Mouse (Mus musculus): ENCODE data around the gene Gtf2ird1.
"Not testable (repeated sequence)": the region's sequence is repeated elsewhere in the genome, so short reads cannot be mapped to it uniquely, and the experiment has no call there.

The Gtf2ird1 gene

GRCm38 (mm10) chr5:134352527-134353001, 104.0 kb downstream of the Gtf2ird1 start:
- in situ Hi-C loops (cut with MboI, MseI) = no loop called here

GRCm38 (mm10) chr5:134350660-134351059, 105.9 kb downstream of the Gtf2ird1 start:
- in situ Hi-C loops (cut with MboI, MseI) = no loop called here

- in situ Hi-C loops (cut with MboI, MseI) = no loop called here
These were observed 109.5 kb downstream of the Gtf2ird1 start for GRCm38 (mm10) chr5:134347066-134347465.

- in situ Hi-C loops (cut with MboI, MseI) = no loop called here
These were observed 111.1 kb downstream of the Gtf2ird1 start for GRCm38 (mm10) chr5:134345449-134345848.

- in situ Hi-C loops (cut with MboI, MseI) = loop anchor here (5.0 kb wide), 1 partner anchor 82 kb away; no protein-coding TSS in a partner anchor
These were observed 112.4 kb downstream of the Gtf2ird1 start for GRCm38 (mm10) chr5:134344076-134344475.

- in situ Hi-C loops (cut with MboI, MseI) = loop anchor here (5.0 kb wide), 1 partner anchor 81 kb away; no protein-coding TSS in a partner anchor
These were observed 113.0 kb downstream of the Gtf2ird1 start for GRCm38 (mm10) chr5:134343530-134343929.

- in situ Hi-C loops (cut with MboI, MseI) = loop anchor here (5.0 kb wide), 1 partner anchor 80 kb away; no protein-coding TSS in a partner anchor
These were observed 113.9 kb downstream of the Gtf2ird1 start for GRCm38 (mm10) chr5:134342503-134343205.

GRCm38 (mm10) chr5:134341721-134342120, 114.8 kb downstream of the Gtf2ird1 start:
- in situ Hi-C loops (cut with MboI, MseI) = loop anchor here (5.0 kb wide), 1 partner anchor 79 kb away; no protein-coding TSS in a partner anchor

- in situ Hi-C loops (cut with MboI, MseI) = loop anchor here (5.0 kb wide), 1 partner anchor 79 kb away; no protein-coding TSS in a partner anchor
These were observed 115.2 kb downstream of the Gtf2ird1 start for GRCm38 (mm10) chr5:134341321-134341720.

GRCm38 (mm10) chr5:134340101-134340522, 116.4 kb downstream of the Gtf2ird1 start:
- in situ Hi-C loops (cut with MboI, MseI) = loop anchor here (5.0 kb wide), 1 partner anchor 78 kb away; no protein-coding TSS in a partner anchor

- in situ Hi-C loops (cut with MboI, MseI) = not testable (repeated sequence)
These were observed 119.5 kb downstream of the Gtf2ird1 start for GRCm38 (mm10) chr5:134337012-134337411.

GRCm38 (mm10) chr5:134332743-134333142, 123.8 kb downstream of the Gtf2ird1 start:
- in situ Hi-C loops (cut with MboI, MseI) = no loop called here

GRCm38 (mm10) chr5:134330082-134330481, 126.4 kb downstream of the Gtf2ird1 start:
- in situ Hi-C loops (cut with MboI, MseI) = no loop called here

- in situ Hi-C loops (cut with MboI, MseI) = no loop called here
These were observed 127.2 kb downstream of the Gtf2ird1 start for GRCm38 (mm10) chr5:134329311-134329710.

GRCm38 (mm10) chr5:134328482-134329001, 128.0 kb downstream of the Gtf2ird1 start:
- in situ Hi-C loops (cut with MboI, MseI) = no loop called here

- in situ Hi-C loops (cut with MboI, MseI) = no loop called here
These were observed 130.5 kb downstream of the Gtf2ird1 start for GRCm38 (mm10) chr5:134325856-134326566.

- in situ Hi-C loops (cut with MboI, MseI) = no loop called here
These were observed 132.6 kb downstream of the Gtf2ird1 start for GRCm38 (mm10) chr5:134323869-134324268.

GRCm38 (mm10) chr5:134323311-134323710, 133.2 kb downstream of the Gtf2ird1 start:
- in situ Hi-C loops (cut with MboI, MseI) = no loop called here

- in situ Hi-C loops (cut with MboI, MseI) = no loop called here
These were observed 134.2 kb downstream of the Gtf2ird1 start for GRCm38 (mm10) chr5:134322355-134322754.

- in situ Hi-C loops (cut with MboI, MseI) = no loop called here
These were observed 134.8 kb downstream of the Gtf2ird1 start for GRCm38 (mm10) chr5:134321699-134322098.

- in situ Hi-C loops (cut with MboI, MseI) = no loop called here
These were observed 137.6 kb downstream of the Gtf2ird1 start for GRCm38 (mm10) chr5:134318903-134319302.

- in situ Hi-C loops (cut with MboI, MseI) = no loop called here
These were observed 139.8 kb downstream of the Gtf2ird1 start for GRCm38 (mm10) chr5:134316721-134317120.

Measured in regulatory T cell (primary cell).